Comparison of ENCODE assay signal across 9 mouse cellular contexts in genomic region chr15:79950250-79951025, GRCm38 (mm10). TPM values are rescaled to one million over a fixed set of nuclear protein-coding genes. Genes with fewer than 3 reads are reported as not detected.
A peak's percentile ranks its signal among the peaks of the same experiment; 100 is the strongest.
DNase-seq lines count a peak whose midpoint lies in the region; ATAC-seq lines count a peak whose summit lies in the region.
"Had no signal": no experiment of that assay in that cellular context is flagged by ENCODE, and none has a peak within 500 bp of the region (broad histone marks: within the 10 kb centered on the region; RNA-seq: fewer than 3 reads in every experiment).

No protein-coding gene starts in this region.

- peak; percentile 59 to 65 for DNase-seq in frontal cortex, postnatal 10 days (ENCODE audit: low spot score in 2 of 2)
- no peak for DNase-seq in frontal cortex, postnatal 25 days (ENCODE audit: low spot score in 2 of 2)
- peak; percentile 81 for DNase-seq in brain, adult 2 months (ENCODE audit: low read depth, low spot score)
- peak; percentile 81 for DNase-seq in hindbrain, embryonic 10.5 days (ENCODE audit: low spot score)
- peak; percentile 91 for DNase-seq in limb, embryonic 11.5 days (ENCODE audit: low spot score)
- DNase-seq in midbrain, embryonic 11.5 days (ENCODE audit: low spot score, missing footprints) = peak; percentile 93
- peak; percentile 48 to 81 for DNase-seq in spleen, postnatal 4 days (ENCODE audit: low spot score in 2 of 2)

- H3K4me2 ChIP-seq in forebrain, embryonic 12.5 days = peak overlapping the region; percentile 62
- peak overlapping the region; percentile 57 for H3K4me2 ChIP-seq in limb, embryonic 11.5 days (ENCODE audit: low read depth, severe bottlenecking)
- peak overlapping the region; percentile 51 for H3K4me2 ChIP-seq in midbrain, embryonic 11.5 days

- H3K4me3 ChIP-seq in forebrain, embryonic 12.5 days (replicated peaks) = peak overlapping the region; percentile 30
- peak overlapping the region; percentile 46 for H3K4me3 ChIP-seq in hindbrain, embryonic 10.5 days
- peak overlapping the region; percentile 17; the same call in 1 of the 2 replicates for H3K4me3 ChIP-seq in limb, embryonic 11.5 days (ENCODE audit: low read depth, low read length)
- H3K4me3 ChIP-seq in midbrain, embryonic 11.5 days (ENCODE audit: low read depth, low read length) = peak overlapping the region; percentile 16

- peak overlapping the region; percentile 46; the same call in 1 of the 2 replicates for H3K27ac ChIP-seq in forebrain, embryonic 12.5 days
- peak overlapping the region; percentile 82 for H3K27ac ChIP-seq in hindbrain, embryonic 10.5 days
- H3K27ac ChIP-seq in limb, embryonic 11.5 days (replicated peaks; ENCODE audit: low read depth, low read length) = peak overlapping the region; percentile 70
- no peak overlapping the region; the same call in 1 of the 2 replicates for H3K27ac ChIP-seq in midbrain, embryonic 11.5 days (ENCODE audit: low read depth, low read length)

- peak overlapping the region; percentile 25 for H3K9ac ChIP-seq in forebrain, embryonic 12.5 days
- peak overlapping the region; percentile 56 for H3K9ac ChIP-seq in limb, embryonic 11.5 days (ENCODE audit: low read length)
- peak overlapping the region; percentile 29 for H3K9ac ChIP-seq in midbrain, embryonic 11.5 days (ENCODE audit: low read length)

- H3K27me3 ChIP-seq in forebrain, embryonic 12.5 days = 0 out of 2 replicates have a peak, but pooled peaks cover 10% of the 10 kb centered on the region
- peaks cover 17% of the 10 kb centered on the region for H3K27me3 ChIP-seq in hindbrain, embryonic 10.5 days (ENCODE audit: insufficient read depth, poor library complexity, severe bottlenecking)
- no peaks in the 10 kb centered on the region for H3K27me3 ChIP-seq in limb, embryonic 11.5 days (ENCODE audit: control insufficient read depth, insufficient read depth, low read length)
- H3K27me3 ChIP-seq in midbrain, embryonic 11.5 days (ENCODE audit: control insufficient read depth, insufficient read depth, low read length) = no peaks in the 10 kb centered on the region

- H3K36me3 ChIP-seq in forebrain, embryonic 12.5 days (replicated peaks) = no peaks in the 10 kb centered on the region
- no peaks in the 10 kb centered on the region for H3K36me3 ChIP-seq in hindbrain, embryonic 10.5 days
- H3K36me3 ChIP-seq in limb, embryonic 11.5 days (ENCODE audit: control insufficient read depth, insufficient read depth, low read length) = no peaks in the 10 kb centered on the region
- no peaks in the 10 kb centered on the region for H3K36me3 ChIP-seq in midbrain, embryonic 11.5 days (ENCODE audit: control insufficient read depth, insufficient read depth, low read length)
- H3K36me3 ChIP-seq: G1E had no signal

- whole genome bisulfite sequencing in forebrain, embryonic 12.5 days = 3% methylated on average over 24 of the region's 24 CpGs
- WGBS in hindbrain, embryonic 10.5 days = 2% methylated on average over 24 of the region's 24 CpGs
- WGBS in limb, embryonic 11.5 days = 2% methylated on average over 24 of the region's 24 CpGs
- WGBS in midbrain, embryonic 11.5 days = 4% methylated on average over 24 of the region's 24 CpGs

- peak; percentile 74 for ATAC-seq in forebrain, embryonic 12.5 days (ENCODE audit: low FRiP score)
- ATAC-seq in limb, embryonic 11.5 days (ENCODE audit: insufficient number of reproducible peaks, low FRiP score, low TSS enrichment, low read depth) = peak; percentile 61
- ATAC-seq in midbrain, embryonic 11.5 days (ENCODE audit: low FRiP score) = peak; percentile 79

- H3K4me1 ChIP-seq in forebrain, embryonic 12.5 days = peaks cover 29% of the 10 kb centered on the region
- H3K4me1 ChIP-seq in hindbrain, embryonic 10.5 days (replicated peaks) = peaks cover 38% of the 10 kb centered on the region
- peaks cover 31% of the 10 kb centered on the region for H3K4me1 ChIP-seq in limb, embryonic 11.5 days (ENCODE audit: control insufficient read depth, insufficient read depth, low read length)
- H3K4me1 ChIP-seq in midbrain, embryonic 11.5 days (ENCODE audit: control insufficient read depth, insufficient read depth, low read length) = peaks cover 13% of the 10 kb centered on the region

- H3K9me3 ChIP-seq in forebrain, embryonic 12.5 days = no peaks in the 10 kb centered on the region
- H3K9me3 ChIP-seq in hindbrain, embryonic 10.5 days = no peaks in the 10 kb centered on the region
- H3K9me3 ChIP-seq in limb, embryonic 11.5 days (ENCODE audit: control insufficient read depth, low read length) = no peaks in the 10 kb centered on the region
- no peaks in the 10 kb centered on the region for H3K9me3 ChIP-seq in midbrain, embryonic 11.5 days (ENCODE audit: control insufficient read depth, low read length)

RNA-seq across cellular contexts. Expression of gene Cbx7, which starts 20.5 kb away (rescaled TPM):
- polyA plus RNA-seq in forebrain, embryonic 12.5 days (2016; fragmentation: Nextera tagmentation; extraction: Ambion mirVana) = 3.3 and 3.6 TPM in 2 replicates
- 2.4 and 2.9 TPM in 2 replicates for polyA plus RNA-seq in hindbrain, embryonic 10.5 days (2016; fragmentation: Nextera tagmentation; extraction: Ambion mirVana)
- polyA plus RNA-seq in limb, embryonic 11.5 days (2014; fragmentation: Nextera tagmentation; extraction: Ambion mirVana) = 0.97 and 1.4 TPM in 2 replicates
- 1.4 and 1.9 TPM in 2 replicates for polyA plus RNA-seq in midbrain, embryonic 11.5 days (2014; fragmentation: Nextera tagmentation; extraction: Ambion mirVana)

RNA-seq across cellular contexts. Expression of gene Apobec3, which starts 59.0 kb away (rescaled TPM):
- 7.4 and 8.4 TPM in 2 replicates for polyA plus RNA-seq in forebrain, embryonic 12.5 days (2016; fragmentation: Nextera tagmentation; extraction: Ambion mirVana)
- polyA plus RNA-seq in hindbrain, embryonic 10.5 days (2016; fragmentation: Nextera tagmentation; extraction: Ambion mirVana) = 6.9 and 9.0 TPM in 2 replicates
- polyA plus RNA-seq in limb, embryonic 11.5 days (2014; fragmentation: Nextera tagmentation; extraction: Ambion mirVana) = 9.7 and 11.8 TPM in 2 replicates
- polyA plus RNA-seq in midbrain, embryonic 11.5 days (2014; fragmentation: Nextera tagmentation; extraction: Ambion mirVana) = 5.5 and 6.0 TPM in 2 replicates

Comparison
In these comparisons a context has a peak if more than half of its experiments do, and no peak if none do; other contexts are left out.
1. DNase-seq: peak in frontal cortex, postnatal 10 days (2 of 2), brain, adult 2 months (single experiment), hindbrain, embryonic 10.5 days (single experiment), limb, embryonic 11.5 days (single experiment), midbrain, embryonic 11.5 days (single experiment) and spleen, postnatal 4 days (2 of 2); none in frontal cortex, postnatal 25 days (0 of 2).
2. Peak in every context shown above with its lines, with median percentiles within 50 percentile points of each other: ATAC-seq, H3K4me2 ChIP-seq, H3K4me3 ChIP-seq and H3K9ac ChIP-seq.